Mouse (Mus musculus) forebrain, embryonic 15.5 days (tissue): ENCODE results near the gene Uts2b. TPM values are rescaled to one million over a fixed set of nuclear protein-coding genes. Genes with fewer than 3 reads are reported as not detected.

Experiments
- ATAC-seq: fragments of 200-750 bp; cut with Nextera tagmentation; replicated peaks from 2 replicates; pipeline ENCODE4 v1.8.0; 2017; ENCODE audit warnings: mild to moderate bottlenecking, moderate TSS enrichment, moderate library complexity
- H3K27ac ChIP-seq: fragments of 300-500 bp; sonication (generic); replicated peaks from 2 replicates; pipeline ENCODE4 v1.5.1; 2015; ENCODE audit warnings: mild to moderate bottlenecking, inconsistent platforms
- H3K27me3 ChIP-seq: fragments of 300-500 bp; sonication (generic); 2 replicates; pipeline ENCODE4 v1.6.1; 2015; ENCODE audit warnings: inconsistent platforms
- H3K36me3 ChIP-seq: fragments of 300-500 bp; sonication (generic); 2 replicates; pipeline ENCODE4 v1.6.1; 2015; ENCODE audit warnings: mild to moderate bottlenecking, inconsistent platforms
- H3K4me1 ChIP-seq: fragments of 300-500 bp; sonication (generic); 2 replicates; pipeline ENCODE4 v1.6.1; 2015; ENCODE audit warnings: inconsistent platforms
- H3K4me2 ChIP-seq: fragments of 300-500 bp; sonication (generic); replicated peaks from 2 replicates; pipeline ENCODE4 v1.6.1; 2015; ENCODE audit warnings: mild to moderate bottlenecking, inconsistent platforms
- H3K4me3 ChIP-seq: fragments of 300-500 bp; sonication (generic); 2 replicates; pipeline ENCODE4 v1.5.1; 2015; ENCODE audit warnings: mild to moderate bottlenecking, inconsistent platforms
- H3K9ac ChIP-seq: fragments of 300-500 bp; sonication (generic); replicated peaks from 2 replicates; pipeline ENCODE4 v1.6.1; 2015; ENCODE audit warnings: mild to moderate bottlenecking, inconsistent platforms
- H3K9me3 ChIP-seq: fragments of 300-500 bp; sonication (generic); 2 replicates; pipeline ENCODE4 v1.6.1; 2016; ENCODE audit warnings: inconsistent platforms
- WGBS: fragments of 180-500 bp; shearing (Covaris S2); methylation state at CpG from one replicate; pipeline ENCODE4 v1.1.7; 2015; ENCODE audit warnings: mixed read lengths; 5-methylcytosine and 5-hydroxymethylcytosine counted together
- polyA plus RNA-seq: library from polyadenylated mRNA; unstranded; fragments of >200 nt; fragmentation: Nextera tagmentation; extraction: Ambion mirVana; gene quantifications from 2 replicates; pipeline ENCODE4 v1.2.1, GENCODE M21; 2015

Uts2b gene
- polyA plus RNA-seq, 1 experiment from 2014 or later, result not detected

DNA sequence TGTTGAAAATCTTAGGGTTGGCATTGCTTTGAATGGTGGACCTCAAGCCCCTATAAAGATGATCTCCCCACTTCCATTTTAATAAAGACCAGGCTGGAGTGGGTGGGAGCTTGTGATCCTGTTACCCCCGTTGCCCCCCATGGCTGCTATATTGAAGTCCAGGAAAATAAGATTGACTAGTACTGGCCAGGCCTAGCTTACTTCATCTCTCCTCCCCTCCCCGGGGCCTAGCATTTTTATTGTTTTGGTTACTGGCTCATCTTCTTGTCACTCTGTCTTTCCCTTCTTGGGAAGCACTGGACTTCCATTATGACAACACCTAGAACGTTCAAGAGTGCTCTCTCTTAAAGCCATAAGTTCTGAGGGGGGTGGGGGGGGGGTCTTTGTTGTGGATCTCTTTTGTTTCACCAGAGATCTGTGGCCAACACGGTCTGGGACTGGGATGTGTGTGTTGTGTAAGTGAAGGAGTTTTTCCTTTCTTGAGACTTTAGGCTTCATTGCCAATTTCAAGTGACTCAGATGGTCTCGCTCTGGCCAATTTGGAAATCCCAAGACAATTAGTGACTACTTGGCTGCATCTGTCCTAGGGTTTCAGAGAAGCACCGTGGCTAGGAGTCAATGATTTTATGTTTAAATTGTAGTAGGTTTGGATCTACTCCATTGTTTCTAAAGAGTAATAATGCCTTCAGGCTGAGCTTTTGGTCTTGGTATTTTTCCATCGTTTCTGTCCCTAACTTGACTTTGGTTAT, 19.7 kb upstream of the Uts2b start:
- 18% methylated on average over 7 of the region's 7 CpGs for WGBS
- ATAC-seq, result peak; percentile 3; the same call in 1 of the 2 replicates
- Histone ChIP-seq H3K27me3 (no peaks in the 10 kb centered on the region), H3K36me3 (no peaks in the 10 kb centered on the region), H3K4me3 (peak overlapping the region; percentile 79), H3K4me2 (peak overlapping the region; percentile 63), H3K9me3 (no peaks in the 10 kb centered on the region), H3K27ac (peak overlapping the region; percentile 95), H3K9ac (peak overlapping the region; percentile 92), H3K4me1 (peaks cover 41% of the 10 kb centered on the region)

- Histone ChIP-seq H3K4me2 (peak within 1 kb of the TSS; percentile 63), H3K27me3 (no peaks in the 10 kb centered on the region), H3K9ac (peak within 1 kb of the TSS; percentile 92), H3K27ac (peak within 1 kb of the TSS; percentile 95), H3K36me3 (no peaks in the 10 kb centered on the region), H3K4me1 (peaks cover 41% of the 10 kb centered on the region), H3K9me3 (no peaks in the 10 kb centered on the region), H3K4me3 (peak within 1 kb of the TSS; percentile 79)
- WGBS, result under 1% methylated on average over 64 of the region's 69 CpGs
- ATAC-seq, result peak; percentile 92
Measured at GRCm38 (mm10) chr16:27388761-27389451, 18.9 kb upstream of the Uts2b start, which contains the start of gene Ccdc50. Gene Ccdc50, plus strand, starts transcription at chr16:27388869.

DNA sequence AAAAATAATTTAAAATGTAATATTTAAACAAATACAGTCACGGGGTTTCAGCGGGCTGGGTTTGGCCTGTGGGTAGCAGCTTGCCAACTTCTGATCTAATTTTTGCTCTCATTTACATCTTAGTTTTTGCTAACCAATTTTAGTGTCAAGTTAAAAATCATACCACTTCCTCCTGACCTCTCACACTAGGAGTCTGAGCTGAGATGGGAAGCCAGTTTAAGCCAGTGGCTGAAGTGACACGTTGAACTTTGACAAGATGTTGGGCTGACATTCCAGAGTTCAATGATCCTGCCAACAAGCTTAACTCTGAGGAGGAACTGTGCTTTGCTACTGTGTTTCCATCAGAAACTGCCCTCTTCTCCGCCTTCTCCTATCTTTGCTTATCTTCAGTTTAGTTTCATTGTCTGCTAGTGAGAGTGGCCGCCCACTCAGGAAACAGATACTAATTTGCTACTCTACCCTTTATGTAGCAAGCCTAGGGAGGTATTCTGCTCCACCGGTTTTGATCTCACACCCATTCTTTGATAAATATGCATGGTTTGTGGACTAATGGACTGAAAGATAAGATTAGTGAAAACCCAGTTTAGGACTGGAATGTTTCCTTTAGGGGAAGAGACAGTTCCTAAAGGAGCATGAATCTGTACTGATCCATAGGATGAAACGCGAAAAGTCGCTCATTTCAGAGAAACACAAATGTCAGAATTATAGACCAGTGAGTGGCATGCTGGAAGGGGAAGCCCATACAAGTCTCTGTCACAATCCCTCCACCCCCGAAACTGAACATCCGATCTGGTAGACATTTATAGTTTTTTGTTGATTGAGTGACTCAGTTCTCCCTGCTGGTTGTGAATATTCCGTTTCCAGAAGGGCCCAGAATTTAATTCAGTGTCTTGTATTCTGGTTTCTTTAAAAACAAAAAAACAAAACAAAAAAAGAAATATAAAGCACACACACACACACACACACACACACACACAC, 17.9 kb upstream of the Uts2b start:
- peaks cover 35% of the 10 kb centered on the region for H3K4me1 ChIP-seq
- WGBS, result 42% methylated on average over 12 of the region's 12 CpGs

GRCm38 (mm10) chr16:27386850-27387407, 16.9 kb upstream of the Uts2b start:
- H3K4me1 ChIP-seq, result peaks cover 29% of the 10 kb centered on the region
- no peaks in the 10 kb centered on the region for H3K27me3 ChIP-seq
- no peak overlapping the region for H3K27ac ChIP-seq
- no peak for ATAC-seq
- H3K4me3 ChIP-seq, result no peak overlapping the region
- H3K4me2 ChIP-seq, result no peak overlapping the region
- H3K9ac ChIP-seq, result no peak overlapping the region
- 83% methylated on average over 4 of the region's 4 CpGs for WGBS
- no peaks in the 10 kb centered on the region for H3K9me3 ChIP-seq
- H3K36me3 ChIP-seq, result no peaks in the 10 kb centered on the region

More for the DNA sequence above, 17.9 kb upstream of the Uts2b start:
- Histone ChIP-seq H3K9me3 (no peaks in the 10 kb centered on the region), H3K4me2 (peak overlapping the region; percentile 63), H3K4me3 (peak overlapping the region; percentile 79), H3K36me3 (no peaks in the 10 kb centered on the region), H3K9ac (peak overlapping the region; percentile 92), H3K27me3 (no peaks in the 10 kb centered on the region), H3K27ac (peak overlapping the region; percentile 95)
- no peak for ATAC-seq

GRCm38 (mm10) chr16:27385649-27386048, 15.6 kb upstream of the Uts2b start:
- Histone ChIP-seq H3K36me3 (no peaks in the 10 kb centered on the region), H3K9ac (no peak overlapping the region), H3K9me3 (no peaks in the 10 kb centered on the region), H3K27me3 (no peaks in the 10 kb centered on the region), H3K4me2 (no peak overlapping the region), H3K4me3 (no peak overlapping the region), H3K27ac (no peak overlapping the region), H3K4me1 (peaks cover 17% of the 10 kb centered on the region)
- 22% methylated on average over 1 of the region's 1 CpGs for WGBS
- peak; percentile 51 for ATAC-seq

GRCm38 (mm10) chr16:27384893-27385603, 15.0 kb upstream of the Uts2b start:
- Histone ChIP-seq H3K4me1 (peaks cover 11% of the 10 kb centered on the region), H3K4me3 (no peak overlapping the region), H3K27me3 (no peaks in the 10 kb centered on the region), H3K27ac (no peak overlapping the region), H3K9me3 (no peaks in the 10 kb centered on the region), H3K4me2 (no peak overlapping the region), H3K36me3 (no peaks in the 10 kb centered on the region), H3K9ac (no peak overlapping the region)
- WGBS, result 29% methylated on average over 4 of the region's 4 CpGs
- peak; percentile 70 for ATAC-seq

DNA sequence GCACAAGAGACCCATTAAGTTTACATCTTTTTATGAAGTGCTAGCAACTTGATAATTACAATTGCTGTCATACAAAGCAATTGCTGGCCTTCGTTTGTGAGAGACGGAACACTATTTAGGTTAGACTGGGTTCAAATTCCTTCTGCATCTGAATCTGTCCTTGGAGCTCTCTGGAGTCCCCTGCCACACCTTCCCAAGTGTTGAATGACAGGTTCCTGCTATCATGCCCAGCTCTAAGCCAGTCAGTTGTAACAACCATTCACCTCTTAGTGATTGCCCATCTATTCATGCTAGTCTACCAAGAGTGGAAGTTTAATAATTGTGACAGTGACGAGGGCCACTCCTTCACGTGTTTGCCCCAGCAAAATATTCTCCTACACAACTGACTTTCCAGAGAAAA, 12.2 kb upstream of the Uts2b start:
- no peak for ATAC-seq
- no peak overlapping the region for H3K9ac ChIP-seq
- 83% methylated on average over 4 of the region's 4 CpGs for WGBS
- no peak overlapping the region for H3K27ac ChIP-seq
- H3K4me1 ChIP-seq, result no peaks in the 10 kb centered on the region
- no peaks in the 10 kb centered on the region for H3K27me3 ChIP-seq
- no peaks in the 10 kb centered on the region for H3K9me3 ChIP-seq
- no peaks in the 10 kb centered on the region for H3K36me3 ChIP-seq
- H3K4me2 ChIP-seq, result no peak overlapping the region
- H3K4me3 ChIP-seq, result no peak overlapping the region

- H3K36me3 ChIP-seq, result no peaks in the 10 kb centered on the region
- no peaks in the 10 kb centered on the region for H3K4me1 ChIP-seq
- ATAC-seq, result no peak
- no peak overlapping the region for H3K9ac ChIP-seq
- no peaks in the 10 kb centered on the region for H3K27me3 ChIP-seq
- no peak overlapping the region for H3K4me3 ChIP-seq
- H3K4me2 ChIP-seq, result no peak overlapping the region
- H3K9me3 ChIP-seq, result no peaks in the 10 kb centered on the region
- H3K27ac ChIP-seq, result no peak overlapping the region
Measured at GRCm38 (mm10) chr16:27376556-27376955, 6.5 kb upstream of the Uts2b start.

DNA sequence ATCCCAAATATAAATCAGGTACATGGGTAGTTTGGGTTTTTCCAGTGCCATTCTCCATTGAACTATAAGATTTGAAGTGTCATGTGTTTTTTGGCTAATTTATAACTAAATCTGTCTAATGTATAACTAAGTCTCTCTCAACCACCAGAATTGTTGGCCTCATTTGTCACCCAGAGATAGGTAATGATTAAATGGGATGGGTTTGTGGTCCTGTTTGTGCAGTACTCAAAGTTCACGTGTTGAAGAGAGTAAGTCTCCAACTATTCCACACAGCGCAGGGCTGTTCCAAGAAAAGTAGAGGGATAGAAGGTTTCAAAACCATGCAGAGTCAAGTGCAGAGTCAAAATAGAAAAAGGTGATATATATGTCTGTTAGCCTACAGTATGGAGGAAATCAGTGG, 5.3 kb upstream of the Uts2b start:
- Histone ChIP-seq H3K36me3 (no peaks in the 10 kb centered on the region), H3K27me3 (no peaks in the 10 kb centered on the region), H3K9ac (no peak overlapping the region), H3K4me1 (no peaks in the 10 kb centered on the region), H3K4me2 (no peak overlapping the region), H3K27ac (no peak overlapping the region), H3K9me3 (no peaks in the 10 kb centered on the region), H3K4me3 (no peak overlapping the region)
- 97% methylated on average over 2 of the region's 2 CpGs for WGBS
- no peak for ATAC-seq

DNA sequence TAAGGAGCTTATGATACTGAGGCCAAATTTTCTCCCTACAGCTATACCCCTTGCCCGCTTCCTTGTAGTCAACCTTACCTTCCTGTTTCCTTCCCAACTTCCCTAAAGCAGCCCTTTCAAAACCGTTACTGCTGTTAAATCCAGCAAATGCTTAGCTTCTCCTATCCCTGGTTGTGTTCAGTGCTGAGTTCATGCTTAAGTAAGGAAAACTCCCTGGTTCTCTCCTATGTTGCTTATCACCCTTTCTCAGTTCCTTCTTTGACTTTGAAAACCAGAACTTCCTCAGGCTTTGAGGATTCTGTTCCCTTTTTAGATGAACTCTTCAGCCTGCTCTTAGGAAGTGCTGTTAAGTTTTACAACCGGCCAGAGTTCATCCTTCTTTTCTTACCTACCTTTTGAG, 4.1 kb upstream of the Uts2b start:
- no peak for ATAC-seq
- no peak overlapping the region for H3K9ac ChIP-seq
- WGBS, result 75% methylated on average over 3 of the region's 3 CpGs
- no peak overlapping the region for H3K27ac ChIP-seq
- H3K4me3 ChIP-seq, result no peak overlapping the region
- no peaks in the 10 kb centered on the region for H3K27me3 ChIP-seq
- H3K4me1 ChIP-seq, result no peaks in the 10 kb centered on the region
- H3K9me3 ChIP-seq, result no peaks in the 10 kb centered on the region
- H3K4me2 ChIP-seq, result no peak overlapping the region
- H3K36me3 ChIP-seq, result no peaks in the 10 kb centered on the region

DNA sequence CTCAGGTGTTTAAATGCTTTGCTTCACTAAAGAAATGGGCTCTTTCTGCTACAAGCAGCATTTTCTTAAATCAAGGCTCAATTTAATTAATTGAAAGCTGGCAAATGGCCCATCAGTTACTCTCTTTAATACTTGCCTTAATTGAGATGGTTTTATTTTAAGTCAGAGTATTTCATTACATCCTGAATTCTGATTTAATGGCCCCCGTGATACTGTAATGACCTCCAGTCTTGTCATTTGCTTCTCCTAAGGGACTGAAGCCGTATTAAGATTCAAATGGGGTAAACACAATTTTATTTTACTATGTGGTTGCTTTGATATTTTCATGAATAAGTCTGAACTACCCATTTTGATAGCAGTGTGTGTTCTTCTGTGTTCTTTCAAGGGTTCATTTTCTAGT, 661 bp upstream of the Uts2b start:
- 37% methylated on average over 2 of the region's 2 CpGs for WGBS
- no peak overlapping the region for H3K27ac ChIP-seq
- H3K9ac ChIP-seq, result no peak overlapping the region
- ATAC-seq, result no peak
- no peaks in the 10 kb centered on the region for H3K9me3 ChIP-seq
- no peaks in the 10 kb centered on the region for H3K4me1 ChIP-seq
- no peaks in the 10 kb centered on the region for H3K27me3 ChIP-seq
- no peak overlapping the region for H3K4me3 ChIP-seq
- no peaks in the 10 kb centered on the region for H3K36me3 ChIP-seq
- no peak overlapping the region for H3K4me2 ChIP-seq
